Mouse (Mus musculus): Measurements from ENCODE around the gene Cacna1c.

GRCm38 (mm10) chr6:118791921-118792368 is 404.3 kb downstream of the Cacna1c start:
- TF ChIP-seq CTCF (IDR thresholded peaks at IDR 0.05; ENCODE audit: borderline replicate concordance, insufficient read depth, low read depth, low read length) (no peak), POLR2A (IDR thresholded peaks at IDR 0.05; ENCODE audit: borderline replicate concordance, insufficient read depth, low read length) (no peak)
